Mouse (Mus musculus) brain, adult 2 months (tissue): Measurements from ENCODE around the gene 3110082I17Rik.

ENCODE experiments used
- DNase-seq: peaks from one replicate; pipeline ENCODE4 v3.0.0; 2011; ENCODE audit warnings: low read depth, low spot score

3110082I17Rik gene

DNA sequence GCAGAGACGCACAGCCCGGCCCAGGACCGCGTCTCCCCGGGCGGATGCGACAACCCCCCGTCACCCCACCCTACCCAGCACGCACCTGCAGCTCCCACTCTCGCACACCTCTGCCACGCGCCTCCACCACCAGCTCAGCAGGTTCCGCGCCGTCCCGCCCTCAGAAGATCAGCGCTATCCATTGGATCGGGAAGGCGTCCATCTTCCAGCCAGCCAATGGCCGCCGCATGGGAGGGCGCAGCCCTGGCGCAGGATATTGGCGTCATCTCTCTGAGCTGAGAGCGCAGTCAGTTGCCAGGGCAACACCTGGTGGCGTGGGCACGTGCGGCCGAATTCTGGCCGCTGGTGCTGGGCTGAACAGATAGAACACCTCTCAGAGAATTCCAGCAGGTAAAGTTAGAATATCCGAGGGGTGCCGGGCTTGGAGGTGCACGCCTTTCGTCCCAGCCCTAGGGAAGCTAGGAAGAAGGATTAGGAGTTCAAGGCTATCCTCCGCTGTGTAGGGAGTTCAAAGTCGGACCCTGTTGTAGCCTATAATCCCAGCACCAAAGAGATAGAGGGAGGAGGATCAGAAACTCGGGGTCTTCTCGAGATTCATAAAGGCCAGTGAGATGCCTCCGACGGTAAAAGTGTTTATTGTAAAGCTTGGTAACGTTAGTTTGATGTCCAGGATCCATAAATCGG is at the start of gene 3110082I17Rik:
Gene 3110082I17Rik, minus strand, starts transcription at position 144 of the 684 bp plus-strand sequence.
- peak; percentile 99 for DNase-seq

DNA sequence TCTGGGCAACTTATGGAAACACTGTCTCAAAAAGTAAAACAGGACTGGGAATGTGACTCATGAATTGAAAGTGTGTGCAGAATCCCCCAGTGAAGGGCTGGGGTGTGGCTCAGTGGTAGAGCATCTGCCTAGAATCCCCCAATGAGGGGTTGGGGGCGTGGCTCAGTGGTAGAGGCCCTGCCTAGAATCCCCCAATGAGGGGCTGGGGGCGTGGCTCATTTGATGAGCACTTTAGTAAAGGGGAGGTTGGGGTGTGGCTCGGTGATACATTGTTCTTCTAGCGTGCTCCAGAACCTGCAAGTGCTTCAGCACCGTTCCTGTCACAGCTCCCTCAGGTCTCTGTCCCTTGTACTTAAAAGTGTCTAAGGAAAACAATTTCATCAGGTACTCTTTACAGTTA is 45.9 kb upstream of the 3110082I17Rik start:
- no peak for DNase-seq

DNA sequence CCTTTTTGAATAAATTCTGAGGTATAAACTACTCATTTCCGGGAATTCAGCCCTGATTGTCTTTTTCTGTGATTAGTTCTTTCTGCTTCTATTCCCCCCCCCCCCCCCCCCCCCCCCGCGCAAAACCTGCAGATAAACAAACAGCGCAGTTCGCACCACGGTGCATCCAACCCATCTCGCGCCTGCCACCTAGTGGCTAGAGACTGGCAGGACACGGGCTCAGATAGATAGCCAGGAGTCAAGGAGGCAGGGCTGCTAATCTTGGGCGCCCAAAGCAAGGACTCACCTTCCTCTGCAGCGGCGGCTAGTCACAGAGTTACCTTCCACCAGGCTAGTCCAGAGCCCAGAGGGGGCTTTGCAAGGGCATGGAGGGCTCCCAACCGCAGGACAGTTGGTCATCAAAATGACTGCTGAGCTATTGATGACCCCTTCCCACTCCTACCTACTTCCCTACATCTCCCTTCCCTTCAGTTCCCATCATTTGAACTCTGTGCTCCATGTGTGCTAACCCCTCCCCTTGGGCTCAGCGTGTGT is 44.8 kb upstream of the 3110082I17Rik start:
- peak; percentile 87 for DNase-seq

DNA sequence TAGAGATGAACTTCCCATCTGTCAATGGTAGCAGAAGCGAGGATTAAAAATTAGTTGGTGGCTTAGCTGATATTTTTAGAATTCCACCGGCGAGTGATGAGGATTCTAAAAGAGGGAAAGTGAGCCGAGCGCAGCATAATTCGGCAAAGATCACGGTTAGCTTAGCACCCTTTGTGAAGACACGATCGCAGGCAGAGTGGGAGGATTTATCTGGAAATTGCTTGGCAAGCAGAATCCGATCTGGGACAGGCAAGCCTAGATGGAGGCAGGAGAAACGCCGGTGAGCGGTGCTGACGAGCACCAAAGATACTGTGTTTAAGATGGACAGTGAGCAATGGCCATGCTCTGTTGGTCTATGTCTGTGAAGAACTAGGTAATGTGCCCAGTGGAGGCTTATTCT is 42.0 kb upstream of the 3110082I17Rik start:
- DNase-seq: peak; percentile 79

DNA sequence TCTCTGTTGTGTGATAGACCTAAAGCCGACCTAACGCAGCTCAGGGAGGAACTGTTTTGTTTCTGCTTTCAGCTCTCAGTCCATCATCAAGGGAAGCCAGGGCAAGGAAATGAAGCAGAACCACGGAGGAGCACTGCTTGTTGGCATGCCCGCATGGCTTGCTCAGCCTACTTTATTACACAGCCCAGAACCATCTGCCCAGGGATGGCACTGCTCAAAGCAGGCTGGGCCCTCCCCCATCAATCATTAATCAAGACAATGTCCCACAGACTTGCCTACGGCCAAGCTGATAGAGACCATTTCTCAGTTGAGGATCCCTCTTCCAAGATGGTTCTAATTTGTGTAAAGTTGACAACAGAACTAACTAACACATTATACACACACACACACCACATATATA is 38.5 kb upstream of the 3110082I17Rik start:
- no peak for DNase-seq

DNA sequence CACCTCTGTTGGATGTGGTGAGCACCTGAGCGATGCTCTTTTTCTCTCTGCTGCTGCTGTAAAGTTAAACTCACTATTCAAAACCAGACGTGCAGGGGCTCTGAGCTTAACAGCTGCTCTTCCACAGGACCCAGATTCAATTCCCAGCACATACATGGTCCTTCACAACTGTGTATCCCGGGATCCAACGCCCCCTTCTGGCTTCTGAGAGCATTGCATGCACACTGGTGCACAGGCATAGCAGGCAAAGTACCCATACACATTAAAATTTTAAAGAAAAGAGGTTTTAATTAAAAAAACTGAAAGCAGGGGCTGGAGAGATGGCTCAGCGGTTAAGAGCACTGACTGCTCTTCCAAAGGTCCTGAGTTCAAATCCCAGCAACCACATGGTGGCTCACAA is 36.6 kb upstream of the 3110082I17Rik start:
- no peak for DNase-seq

DNA sequence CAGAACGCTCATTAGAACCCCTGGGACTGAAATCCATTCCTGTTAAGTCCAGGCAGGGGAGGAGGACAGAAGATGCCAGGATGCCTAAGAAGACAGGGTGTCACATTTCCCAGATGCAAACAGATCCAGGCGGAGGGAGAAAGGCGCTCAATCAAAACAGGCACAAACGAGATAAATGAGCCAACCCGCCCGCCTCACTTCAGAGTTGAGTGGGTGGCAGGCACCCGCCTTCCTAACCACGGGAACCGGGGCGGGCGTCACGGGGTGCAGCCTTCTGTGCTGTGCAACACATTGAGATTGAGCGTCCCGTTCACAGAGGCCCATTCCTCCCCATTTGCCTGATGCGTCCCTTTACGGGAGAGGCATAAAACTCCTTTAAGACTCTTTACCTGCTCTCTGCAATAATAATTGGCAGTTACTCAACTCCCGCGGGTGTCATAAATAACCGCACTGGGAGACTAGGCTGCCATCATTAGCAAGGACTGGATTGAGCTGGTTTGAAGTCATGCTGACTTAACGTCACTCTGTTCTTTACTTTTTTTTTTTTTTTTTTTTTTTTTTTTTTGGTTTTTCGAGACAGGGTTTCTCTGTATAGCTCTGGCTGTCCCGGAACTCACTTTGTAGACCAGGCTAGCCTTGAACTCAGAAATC is 34.8 kb upstream of the 3110082I17Rik start:
- DNase-seq: peak; percentile 61

DNA sequence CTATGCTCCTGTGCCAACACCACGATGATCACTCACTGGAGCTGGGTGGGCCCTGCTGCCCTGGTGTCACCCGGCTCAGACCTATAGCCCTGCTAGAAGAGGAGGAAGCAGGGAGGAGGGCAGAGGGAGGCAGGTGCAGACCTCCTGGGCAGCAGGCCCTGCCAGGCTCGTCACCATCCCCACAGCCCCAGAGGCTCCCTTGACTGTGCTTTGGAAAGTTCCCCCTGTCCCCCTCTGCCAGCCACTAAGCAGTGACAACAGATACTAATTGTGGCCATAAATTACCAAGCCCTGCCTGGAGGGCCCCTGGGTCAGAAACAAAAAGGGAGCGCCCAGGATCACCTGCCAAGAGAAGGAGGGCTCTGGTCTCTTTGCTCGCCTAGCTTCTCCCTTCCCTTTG is 33.4 kb upstream of the 3110082I17Rik start:
- DNase-seq: no peak

DNA sequence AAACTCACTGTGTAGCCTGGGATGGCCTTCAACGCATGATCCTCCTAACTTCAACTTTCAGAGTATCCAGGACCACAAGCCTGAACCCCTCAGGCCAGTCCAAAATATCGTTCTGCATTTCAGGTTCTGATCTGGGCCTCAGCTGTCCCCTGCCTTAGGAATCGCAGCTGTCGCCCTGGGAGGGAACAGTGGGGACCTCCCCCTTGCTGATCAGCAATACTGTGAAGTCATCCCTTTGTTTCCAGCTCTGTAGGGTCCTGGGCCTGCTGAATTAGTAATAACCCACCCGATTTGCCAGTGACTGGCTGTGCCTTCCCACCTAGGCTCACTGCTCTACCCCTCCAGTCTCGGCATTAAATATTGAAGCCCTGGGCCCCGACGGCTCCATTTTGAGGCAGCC is 31.0 kb upstream of the 3110082I17Rik start:
- DNase-seq: no peak

DNA sequence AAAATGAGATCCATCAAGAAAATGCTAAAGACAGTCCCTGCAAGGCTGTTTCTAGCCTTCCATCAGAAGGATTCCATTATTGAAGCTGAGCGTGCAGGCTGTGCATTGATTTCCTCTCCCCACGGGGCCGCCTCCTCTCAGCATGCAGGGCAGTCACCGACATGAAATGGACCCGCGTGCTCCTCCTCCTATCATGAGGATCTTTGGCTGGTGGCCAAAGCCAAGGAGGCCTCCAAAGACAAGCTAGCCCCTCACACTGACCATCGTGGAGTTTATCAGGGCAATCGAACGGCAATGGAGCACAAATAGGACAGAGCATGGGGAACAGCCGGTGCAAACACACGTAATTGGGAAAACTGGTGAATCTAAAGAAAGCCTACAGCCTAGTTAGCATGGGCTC is 29.8 kb upstream of the 3110082I17Rik start:
- DNase-seq: no peak

DNA sequence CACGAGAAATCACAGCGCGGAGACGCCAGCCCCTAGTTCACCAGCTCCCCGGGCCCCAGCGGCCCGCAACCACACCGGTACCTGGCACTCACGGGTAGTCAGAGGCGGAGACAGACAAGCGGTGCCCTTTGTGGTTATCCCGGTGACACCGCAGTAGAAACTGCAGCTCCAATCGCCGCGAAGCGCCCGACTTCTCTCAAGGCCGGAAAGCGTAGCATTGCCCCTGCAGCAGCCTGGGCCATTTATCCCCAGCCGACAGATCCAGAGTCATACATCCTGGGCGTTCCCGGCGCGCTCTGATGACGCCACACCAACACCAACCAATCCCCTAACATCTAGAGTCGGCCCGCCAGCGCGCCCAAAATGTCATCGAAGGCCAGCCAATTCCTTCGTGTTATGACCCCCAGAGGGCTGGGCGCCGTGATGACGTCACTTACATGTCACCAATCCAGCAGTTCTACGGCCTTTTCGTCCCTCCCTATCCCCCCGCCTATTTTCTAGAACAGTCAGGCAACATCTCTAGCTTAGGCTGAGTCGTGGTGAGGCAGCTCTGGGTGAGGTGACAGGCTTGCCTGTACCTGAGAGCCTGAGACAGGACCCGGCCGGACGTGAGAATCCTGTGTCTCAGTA is 24.0 kb upstream of the 3110082I17Rik start, which contains the start of gene Zfand2a:
Gene Zfand2a, minus strand, starts transcription at position 365 of the 630 bp plus-strand sequence.
- peak; percentile 100 for DNase-seq

DNA sequence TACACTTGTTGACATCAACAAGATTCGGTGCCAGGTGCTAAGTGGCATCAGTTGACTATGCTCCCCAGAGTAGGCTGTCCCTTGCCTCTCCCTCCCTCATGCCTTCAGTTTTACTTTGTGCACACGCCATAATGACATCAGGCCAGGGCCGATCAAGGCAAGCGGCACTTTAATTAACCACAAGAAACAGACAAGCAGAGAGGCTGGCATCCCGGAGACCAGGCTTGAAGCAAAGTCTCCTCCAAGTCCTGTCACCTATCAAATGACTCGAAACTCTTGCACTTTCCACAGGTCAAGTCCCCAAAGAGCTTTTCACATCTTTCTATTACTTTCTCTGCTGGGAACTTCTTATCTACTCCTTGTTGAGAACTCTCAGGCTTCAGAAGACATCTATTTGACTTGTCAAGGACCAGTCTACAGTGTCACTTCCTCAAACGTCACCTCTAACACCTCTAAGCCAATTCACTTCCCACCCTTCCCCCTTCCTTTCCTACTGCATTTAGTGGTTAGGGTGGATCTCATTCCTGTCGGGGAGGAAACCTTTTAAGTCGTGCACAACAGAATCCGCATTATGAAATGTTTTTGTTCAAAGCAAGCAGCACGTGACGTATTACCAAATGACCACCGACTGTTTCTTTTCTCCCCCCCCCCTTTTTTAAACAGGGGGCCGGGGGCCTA is 23.0 kb upstream of the 3110082I17Rik start:
- no peak for DNase-seq

DNA sequence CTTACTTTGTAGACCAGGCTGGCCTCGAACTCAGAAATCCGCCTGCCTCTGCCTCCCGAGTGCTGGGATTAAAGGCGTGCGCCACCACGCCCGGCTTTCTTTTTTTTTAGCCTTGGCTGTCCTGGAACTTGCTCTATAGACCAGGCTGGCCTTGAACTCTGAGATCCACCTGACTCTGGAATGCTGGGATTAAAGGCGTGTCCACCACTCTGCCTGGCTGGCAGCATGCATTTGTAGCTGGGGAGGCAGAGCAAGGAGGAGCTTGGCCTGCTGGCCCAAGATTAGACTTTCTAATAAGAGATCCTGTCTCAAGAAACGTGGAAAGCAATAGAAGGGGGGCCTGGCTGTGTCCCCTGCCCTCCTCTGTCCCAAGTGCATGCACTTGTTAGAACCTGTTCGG is 20.1 kb upstream of the 3110082I17Rik start:
- DNase-seq: no peak

DNA sequence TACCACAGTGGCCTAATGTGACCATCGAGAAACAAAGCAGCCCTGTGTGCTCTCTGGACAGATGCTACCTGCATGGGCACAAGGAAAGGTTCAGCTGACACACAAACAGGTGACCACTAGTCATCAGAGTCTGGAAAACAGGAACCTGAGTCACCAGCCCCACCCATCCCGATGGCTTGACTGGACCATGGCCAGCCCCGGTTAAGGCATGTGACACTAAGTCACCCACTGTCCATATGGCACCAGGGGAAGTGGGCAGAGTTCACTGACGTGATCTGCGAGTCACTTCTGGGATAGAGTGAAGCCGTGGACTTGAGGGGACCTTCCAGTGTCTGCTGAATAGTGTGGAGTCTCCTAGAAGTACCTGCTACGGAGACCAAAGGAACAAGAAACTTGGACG is 18.8 kb upstream of the 3110082I17Rik start:
- no peak for DNase-seq

DNA sequence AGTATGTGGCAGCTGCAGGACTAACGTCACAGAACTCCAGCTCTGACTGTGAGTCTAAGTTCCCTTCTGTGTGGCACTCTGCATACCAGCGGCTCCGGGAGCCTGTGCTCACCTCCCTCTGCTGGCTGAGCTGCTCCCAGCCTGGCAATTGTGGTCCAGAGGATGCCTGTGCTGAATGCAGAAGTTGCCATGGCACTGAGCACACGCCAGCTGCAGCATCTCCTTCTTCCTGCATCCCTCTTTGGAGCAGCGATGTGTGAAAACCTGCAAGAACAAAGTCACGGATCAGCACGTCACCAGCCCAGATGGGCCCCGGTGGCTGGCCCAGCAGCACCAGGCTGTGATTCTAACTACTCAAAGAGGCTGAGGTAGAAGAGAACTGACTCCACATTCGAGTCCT is 14.4 kb upstream of the 3110082I17Rik start:
- peak; percentile 84 for DNase-seq

DNA sequence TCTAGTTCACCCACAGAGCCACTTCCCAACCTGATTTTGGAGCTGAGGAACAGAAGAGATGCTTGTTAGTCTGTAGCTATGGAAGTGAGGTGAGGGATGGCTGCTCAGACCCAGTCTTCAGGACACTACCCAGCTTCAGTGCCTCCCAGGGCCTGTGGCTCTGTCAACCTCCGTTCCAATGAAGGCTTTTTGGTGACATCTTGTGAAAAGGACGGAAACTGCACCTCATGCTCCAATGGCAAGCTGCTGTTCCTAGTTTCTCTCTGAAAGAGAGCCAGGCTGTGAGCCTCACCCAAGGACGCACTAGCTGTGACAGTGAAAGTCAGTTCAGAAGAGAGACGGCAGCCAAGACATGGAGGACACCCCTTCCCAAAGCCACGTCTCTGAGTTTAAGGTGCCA is 7.7 kb upstream of the 3110082I17Rik start:
- peak; percentile 79 for DNase-seq

DNA sequence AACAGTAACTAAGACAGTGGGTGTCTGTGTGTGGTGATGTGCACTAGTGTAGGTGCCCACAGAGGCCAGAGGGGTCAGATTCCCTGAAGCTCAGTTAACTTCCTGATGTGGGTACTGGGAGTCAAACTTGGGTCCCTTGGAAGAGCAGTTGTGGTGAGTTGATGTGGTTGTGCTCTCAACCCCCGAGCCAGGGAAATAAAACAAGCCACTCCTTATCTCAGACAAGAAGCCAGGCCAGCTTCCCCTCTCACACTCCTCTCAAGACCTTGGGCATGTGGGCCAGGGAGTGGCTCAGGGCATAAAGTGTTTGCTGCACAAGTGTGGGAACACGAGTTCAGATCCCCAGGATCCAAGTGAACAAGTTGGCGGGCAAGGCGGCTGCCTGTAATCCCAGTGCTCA is 6.5 kb upstream of the 3110082I17Rik start:
- DNase-seq: no peak

DNA sequence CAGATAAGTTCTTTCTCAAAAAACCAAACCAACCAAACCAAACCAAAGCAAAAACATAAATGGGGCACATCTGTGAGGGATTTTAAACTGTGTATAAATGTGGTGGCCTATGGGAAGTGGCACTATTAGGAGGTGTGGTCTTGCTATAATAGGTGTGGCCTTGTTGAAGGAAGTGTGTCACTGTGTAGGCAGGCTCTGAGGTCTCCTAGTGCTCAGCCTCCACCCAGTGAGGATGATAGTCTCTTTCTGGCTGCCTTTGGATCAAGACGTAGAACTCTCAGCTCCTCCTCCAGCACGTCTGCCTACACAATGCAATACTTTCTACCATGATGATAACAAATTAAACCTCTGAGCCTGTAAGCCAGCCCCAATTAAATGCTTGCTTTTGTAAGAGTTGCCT is 6.0 kb upstream of the 3110082I17Rik start:
- DNase-seq: no peak

DNA sequence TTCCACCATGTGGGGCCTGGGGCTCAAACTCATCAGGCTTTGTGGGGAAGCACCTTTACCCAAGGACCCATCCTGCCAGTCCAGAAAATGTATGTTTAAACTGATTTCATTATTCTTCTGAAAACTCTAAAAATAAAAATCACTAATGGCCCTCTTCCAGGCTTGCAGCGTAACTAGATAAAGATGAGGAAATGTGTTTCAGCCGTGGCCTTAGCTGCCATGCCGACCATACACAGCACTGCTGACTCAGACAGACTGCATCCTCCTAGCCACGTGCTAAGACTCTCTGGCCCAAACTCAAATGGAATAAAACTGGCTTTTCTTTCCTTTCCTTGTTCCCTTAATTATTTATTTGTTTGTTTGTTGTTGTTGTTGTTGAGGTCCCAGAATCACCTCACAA is 4.5 kb upstream of the 3110082I17Rik start:
- no peak for DNase-seq

DNA sequence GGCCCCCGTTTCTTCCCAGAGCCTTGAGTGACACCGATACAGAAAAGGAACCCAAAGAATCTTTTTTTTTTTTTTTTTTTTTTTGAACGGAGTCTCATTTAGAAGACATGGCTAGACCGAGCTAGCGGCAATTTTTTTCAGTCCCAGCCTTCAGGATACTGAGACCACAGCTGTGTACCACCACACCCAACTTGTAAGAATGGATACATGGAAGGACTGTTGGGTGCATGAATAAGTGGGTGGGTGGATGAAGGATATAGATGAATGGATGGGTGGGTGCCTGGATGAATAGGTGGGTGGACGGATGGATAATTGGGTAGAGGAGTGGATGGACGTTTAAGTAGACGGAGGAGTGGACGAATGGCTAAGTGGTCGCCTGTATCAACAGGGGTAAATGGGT is 389 bp downstream of the 3110082I17Rik start:
- no peak for DNase-seq

DNA sequence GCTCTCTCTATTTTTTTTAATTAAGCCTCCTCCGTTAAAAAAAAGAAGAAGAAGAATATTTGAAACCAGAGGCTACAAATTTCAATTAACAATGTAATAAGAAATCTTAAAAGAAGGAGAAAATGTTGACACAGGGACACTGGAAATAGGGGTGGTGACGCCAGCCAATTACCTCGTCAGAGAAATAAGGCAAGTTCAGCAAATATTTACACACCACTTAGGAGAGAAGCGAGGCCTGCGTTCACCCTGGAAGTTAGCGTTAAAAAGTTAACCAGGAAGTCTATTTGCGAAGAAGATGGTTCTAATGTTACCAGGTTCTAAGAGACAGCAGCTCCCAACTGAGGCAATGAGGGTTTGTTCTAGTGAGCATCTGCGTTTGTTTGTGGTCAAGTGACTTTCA is 3.1 kb downstream of the 3110082I17Rik start:
- no peak for DNase-seq

DNA sequence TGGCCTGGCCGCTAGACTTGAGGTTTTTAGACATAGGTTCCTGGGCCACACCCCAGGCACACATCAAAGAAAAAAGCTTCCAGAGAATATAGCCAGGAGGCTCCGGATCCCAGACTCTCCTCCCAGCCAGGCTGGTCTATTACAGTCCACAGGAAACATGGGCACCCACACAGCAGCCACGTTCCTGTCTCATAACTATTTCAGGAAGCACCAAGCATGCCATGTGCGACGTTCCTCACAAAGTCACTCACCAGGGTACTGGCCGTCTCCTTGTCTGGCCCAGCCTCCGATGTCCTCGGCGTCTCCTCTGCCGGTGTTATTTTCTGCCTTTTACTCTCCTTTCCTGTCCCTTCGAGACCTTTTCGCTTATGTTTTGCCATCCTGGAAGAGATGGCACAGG is 5.2 kb downstream of the 3110082I17Rik start:
- peak; percentile 72 for DNase-seq
